Mouse (Mus musculus): Measurements from ENCODE around the gene Lrrc61. TPM values are rescaled to one million over a fixed set of nuclear protein-coding genes. Genes with fewer than 3 reads are reported as not detected.
"Not testable (repeated sequence)": the region's sequence is repeated elsewhere in the genome, so short reads cannot be mapped to it uniquely, and the experiment has no call there.

Gene Lrrc61
- 5.4 and 9.6 TPM in 2 replicates for polyA plus RNA-seq (2015; fragmentation: Nextera tagmentation; extraction: Ambion mirVana)

DNA sequence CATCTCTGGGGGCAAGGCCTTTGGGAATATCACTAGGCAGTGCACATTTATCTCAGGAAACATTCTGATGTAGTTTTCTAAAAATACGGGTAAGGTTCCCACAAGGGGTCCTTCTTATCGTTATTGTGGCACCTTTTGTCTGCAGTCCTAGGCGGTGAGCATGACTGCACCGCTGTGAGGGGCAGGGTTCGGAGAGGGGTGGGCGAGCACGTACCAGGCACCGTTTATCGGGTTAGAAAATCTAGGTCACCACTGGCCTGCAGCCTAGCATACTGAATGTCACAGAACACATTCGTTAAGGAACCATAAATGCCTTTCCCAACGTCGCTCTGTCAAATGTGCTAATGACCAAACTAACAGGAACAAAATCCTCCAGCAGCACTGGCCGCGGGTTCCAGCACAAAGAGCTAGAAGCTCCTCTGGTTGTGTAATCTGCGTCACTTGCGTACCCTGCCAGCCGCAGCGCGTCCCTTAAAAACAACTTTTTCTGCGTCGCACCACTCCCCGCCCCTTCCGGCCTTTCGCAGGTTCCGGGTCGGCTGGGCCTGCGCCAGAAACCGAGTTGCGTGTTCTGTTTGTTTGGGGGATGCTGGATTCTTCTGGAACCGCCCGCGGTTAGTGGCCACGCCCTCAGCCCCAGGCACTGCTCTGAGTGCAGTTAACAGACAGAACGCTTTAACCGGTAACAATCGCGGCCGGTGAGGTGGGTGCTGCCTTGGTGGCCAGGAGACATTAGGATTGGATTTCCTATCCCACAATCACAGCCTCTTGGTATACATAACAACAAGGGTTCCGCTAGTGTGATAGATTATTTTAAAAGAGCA, at the start of gene Lrrc61:
Lrrc61 (plus strand) TSS at position 517 of the 824 bp plus-strand sequence.
- Histone ChIP-seq H3K4me3 (replicated peaks) (peak within 1 kb of the TSS; percentile 56), H3K4me2 (peak within 1 kb of the TSS; percentile 79), H3K9ac (peak within 1 kb of the TSS; percentile 47; the same call in 1 of the 2 replicates), H3K9me3 (no peaks in the 10 kb centered on the region), H3K27me3 (replicated peaks) (no peaks in the 10 kb centered on the region), H3K4me1 (0 out of 2 replicates have a peak, but pooled peaks cover 4% of the 10 kb centered on the region), H3K36me3 (no peaks in the 10 kb centered on the region), H3K27ac (peak within 1 kb of the TSS; percentile 97)
- WGBS, result under 1% methylated on average over 39 of the region's 39 CpGs
- ATAC-seq (ENCODE audit: insufficient read depth, low FRiP score, low read depth), result peak; percentile 84

DNA sequence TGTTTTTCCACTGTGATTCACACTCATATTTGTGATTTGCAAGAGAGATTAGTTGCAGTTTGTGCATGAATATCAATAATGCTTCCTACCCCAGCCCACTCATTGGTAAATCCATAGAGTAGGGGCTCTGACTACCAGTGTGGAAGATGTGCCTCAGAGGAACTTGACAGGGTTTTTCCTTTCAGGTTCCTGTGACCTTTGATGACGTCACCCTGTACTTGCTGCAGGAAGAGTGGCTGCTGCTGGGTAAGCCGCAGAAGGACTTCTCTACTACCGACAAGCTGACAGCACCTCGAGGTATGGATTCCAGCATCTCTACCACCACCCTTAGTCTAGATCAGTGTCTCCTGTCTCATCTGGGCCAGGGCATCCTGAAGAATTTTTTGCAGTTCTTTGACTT, 46.5 kb upstream of the Lrrc61 start:
- peaks cover 7% of the 10 kb centered on the region for H3K36me3 ChIP-seq
- no peak overlapping the region for H3K4me3 ChIP-seq (replicated peaks)
- H3K4me1 ChIP-seq, result peaks cover 5% of the 10 kb centered on the region; the same call in 1 of the 2 replicates
- WGBS, result 65% methylated on average over 4 of the region's 4 CpGs
- H3K4me2 ChIP-seq, result no peak overlapping the region
- no peak for ATAC-seq (ENCODE audit: insufficient read depth, low FRiP score, low read depth)
- no peaks in the 10 kb centered on the region for H3K9me3 ChIP-seq
- H3K27ac ChIP-seq, result no peak overlapping the region
- no peaks in the 10 kb centered on the region for H3K27me3 ChIP-seq (replicated peaks)
- H3K9ac ChIP-seq, result no peak overlapping the region

DNA sequence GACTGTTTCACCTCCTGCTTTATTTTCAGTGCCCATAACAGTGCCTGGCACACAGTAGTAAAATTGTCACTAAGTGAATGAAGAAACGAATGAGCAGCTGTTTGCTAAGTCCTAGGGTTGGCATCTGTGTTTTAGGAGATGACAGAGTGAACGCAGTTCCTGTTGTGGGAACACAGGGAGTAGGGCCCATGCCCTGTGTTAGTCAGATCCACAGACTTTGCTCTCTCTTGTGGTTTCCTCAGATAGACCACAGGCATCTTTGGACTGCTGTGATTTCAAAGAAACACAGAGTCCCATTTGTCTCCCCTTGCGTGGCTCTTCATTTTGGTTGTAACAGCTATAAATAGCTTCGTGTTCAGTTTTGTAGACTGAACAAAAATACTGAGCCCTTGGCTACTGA, 44.2 kb upstream of the Lrrc61 start:
- ATAC-seq (ENCODE audit: insufficient read depth, low FRiP score, low read depth), result no peak
- H3K4me1 ChIP-seq, result no peaks in the 10 kb centered on the region
- no peak overlapping the region for H3K27ac ChIP-seq
- no peaks in the 10 kb centered on the region for H3K27me3 ChIP-seq (replicated peaks)
- no peak overlapping the region for H3K9ac ChIP-seq
- 75% methylated on average over 4 of the region's 4 CpGs for WGBS
- H3K9me3 ChIP-seq, result no peaks in the 10 kb centered on the region
- H3K36me3 ChIP-seq, result peaks cover 20% of the 10 kb centered on the region
- H3K4me3 ChIP-seq (replicated peaks), result no peak overlapping the region
- H3K4me2 ChIP-seq, result no peak overlapping the region

DNA sequence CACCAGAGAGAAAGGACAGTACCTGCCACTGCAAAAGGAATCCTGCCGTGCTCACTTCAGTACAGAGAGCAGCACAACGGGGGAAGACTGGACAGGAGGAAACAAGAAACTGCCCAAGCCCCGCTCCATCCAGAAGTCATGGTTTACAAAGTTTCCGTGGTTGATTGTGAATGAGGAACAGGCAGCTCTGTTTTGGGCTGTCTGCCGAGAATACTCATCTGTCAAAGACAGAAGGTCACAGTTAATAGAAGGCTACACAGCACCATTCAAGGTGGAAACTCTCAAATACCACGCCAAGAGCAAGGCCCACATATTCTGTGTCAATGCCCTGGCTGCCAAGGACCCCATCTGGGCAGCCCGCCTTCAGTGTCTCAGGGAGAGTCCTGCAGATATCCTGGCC, 42.7 kb upstream of the Lrrc61 start:
- no peak overlapping the region for H3K4me2 ChIP-seq
- no peak for ATAC-seq (ENCODE audit: insufficient read depth, low FRiP score, low read depth)
- H3K36me3 ChIP-seq, result peaks cover 33% of the 10 kb centered on the region
- H3K27ac ChIP-seq, result no peak overlapping the region
- H3K4me1 ChIP-seq, result no peaks in the 10 kb centered on the region
- no peaks in the 10 kb centered on the region for H3K9me3 ChIP-seq
- H3K27me3 ChIP-seq (replicated peaks), result no peaks in the 10 kb centered on the region
- H3K9ac ChIP-seq, result no peak overlapping the region
- no peak overlapping the region for H3K4me3 ChIP-seq (replicated peaks)
- WGBS, result 84% methylated on average over 7 of the region's 7 CpGs

DNA sequence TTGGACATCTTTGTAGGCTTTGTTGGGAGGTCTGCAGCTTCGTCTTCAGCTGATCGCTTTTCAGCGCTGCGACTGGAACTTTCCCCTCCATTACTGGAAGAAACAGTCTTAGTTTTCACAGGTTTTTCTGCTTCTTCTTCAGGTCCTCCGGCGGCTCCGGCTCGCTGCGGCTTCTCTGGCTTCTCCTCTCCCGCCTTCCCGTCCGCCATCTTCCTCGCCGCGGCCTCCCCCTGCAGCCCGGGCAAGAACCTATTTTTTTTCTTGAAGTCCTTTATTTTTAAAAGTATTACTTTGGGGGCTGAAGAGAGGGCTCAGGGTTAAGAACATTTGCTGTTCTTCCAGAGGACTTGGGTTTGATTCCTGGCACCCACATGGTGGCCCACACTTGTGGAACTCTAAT, 29.7 kb upstream of the Lrrc61 start:
- H3K4me3 ChIP-seq (replicated peaks); H3K9me3 ChIP-seq; H3K27ac ChIP-seq; H3K4me2 ChIP-seq; ATAC-seq (ENCODE audit: insufficient read depth, low FRiP score, low read depth); H3K27me3 ChIP-seq (replicated peaks); H3K36me3 ChIP-seq; H3K9ac ChIP-seq; H3K4me1 ChIP-seq: not testable (repeated sequence)
- 96% methylated on average over 16 of the region's 16 CpGs for WGBS

DNA sequence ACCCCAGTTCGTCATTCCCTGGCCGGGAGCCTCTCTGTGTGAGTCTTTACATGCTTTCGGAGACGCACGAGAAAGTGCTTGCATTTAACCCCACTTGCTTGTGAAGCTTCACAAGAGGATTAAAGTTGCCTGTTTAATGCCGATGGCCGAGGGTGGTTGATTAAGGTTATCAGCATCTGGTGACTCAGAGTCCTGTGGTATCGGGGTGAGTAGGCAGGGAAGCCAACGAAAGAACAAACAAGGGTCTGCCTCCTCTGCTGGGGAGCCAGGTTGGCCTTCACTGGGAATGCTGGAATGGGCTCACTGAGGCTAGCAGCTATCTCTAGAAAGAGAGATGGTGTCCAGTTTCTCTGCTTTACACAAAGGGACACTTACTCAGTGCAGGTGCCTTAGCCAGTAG, 26.7 kb upstream of the Lrrc61 start:
- H3K9ac ChIP-seq, result no peak overlapping the region
- ATAC-seq (ENCODE audit: insufficient read depth, low FRiP score, low read depth), result no peak
- 75% methylated on average over 9 of the region's 9 CpGs for WGBS

DNA sequence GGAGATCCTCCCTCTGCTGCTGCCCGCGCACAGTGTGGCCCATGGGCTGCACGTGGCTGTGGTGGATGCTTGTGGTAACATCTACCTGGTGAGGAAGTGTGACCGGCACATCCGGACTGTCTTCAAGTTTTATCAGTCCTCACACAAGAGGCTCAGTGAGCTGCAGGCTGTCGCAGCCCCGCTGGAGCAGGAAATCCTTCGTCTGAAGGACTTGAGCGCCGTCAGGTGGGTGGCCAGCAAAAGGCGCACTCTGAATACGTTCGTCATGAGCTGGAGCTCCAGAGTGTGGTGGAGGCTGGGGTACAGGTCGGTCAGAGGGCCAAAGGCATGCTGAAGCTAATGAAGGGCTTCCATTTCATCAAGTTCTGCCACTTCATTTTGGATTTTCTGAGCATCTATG, 25.3 kb upstream of the Lrrc61 start:
- Histone ChIP-seq H3K27me3 (replicated peaks) (no peaks in the 10 kb centered on the region), H3K27ac (no peak overlapping the region), H3K4me1 (no peaks in the 10 kb centered on the region), H3K36me3 (peaks cover 10% of the 10 kb centered on the region; the same call in 1 of the 2 replicates), H3K9ac (no peak overlapping the region), H3K4me3 (replicated peaks) (no peak overlapping the region), H3K9me3 (no peaks in the 10 kb centered on the region), H3K4me2 (no peak overlapping the region)
- 71% methylated on average over 14 of the region's 14 CpGs for WGBS
- no peak for ATAC-seq (ENCODE audit: insufficient read depth, low FRiP score, low read depth)

More for the DNA sequence above, 26.7 kb upstream of the Lrrc61 start:
- no peak overlapping the region for H3K4me3 ChIP-seq (replicated peaks)
- H3K9me3 ChIP-seq, result no peaks in the 10 kb centered on the region
- H3K4me2 ChIP-seq, result no peak overlapping the region
- no peaks in the 10 kb centered on the region for H3K27me3 ChIP-seq (replicated peaks)
- H3K4me1 ChIP-seq, result no peaks in the 10 kb centered on the region
- H3K36me3 ChIP-seq, result peaks cover 10% of the 10 kb centered on the region; the same call in 1 of the 2 replicates
- H3K27ac ChIP-seq, result no peak overlapping the region

DNA sequence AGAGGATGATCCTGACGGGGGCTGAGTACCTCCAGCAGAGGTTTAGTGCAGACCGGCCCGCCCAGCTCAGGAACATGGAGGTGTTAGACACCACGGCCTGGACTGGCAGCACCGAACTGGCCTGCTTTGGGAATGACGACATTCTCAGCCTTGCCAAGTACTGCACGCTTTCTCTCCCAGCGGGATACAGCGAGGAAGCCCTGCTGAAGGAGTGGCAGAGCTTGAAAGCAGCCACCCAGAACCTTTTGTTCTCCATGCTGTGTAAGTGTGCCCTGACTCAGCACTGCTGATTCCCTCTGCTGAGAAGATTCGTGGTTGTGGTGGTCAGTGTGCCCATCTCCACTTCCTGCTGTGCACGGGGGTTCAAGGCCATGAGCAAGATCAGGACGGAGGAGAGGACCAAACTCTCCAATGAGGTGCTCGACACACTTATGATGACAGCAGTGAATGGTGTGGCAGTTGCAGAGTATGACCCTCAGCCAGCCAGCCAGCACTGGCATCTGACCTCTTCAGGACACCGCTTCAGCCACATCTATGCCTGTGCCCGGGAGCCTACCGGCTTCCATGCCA, 24.6 kb upstream of the Lrrc61 start:
- Histone ChIP-seq H3K4me2 (no peak overlapping the region), H3K27ac (no peak overlapping the region), H3K4me1 (no peaks in the 10 kb centered on the region), H3K27me3 (replicated peaks) (no peaks in the 10 kb centered on the region), H3K9ac (no peak overlapping the region), H3K36me3 (peaks cover 10% of the 10 kb centered on the region; the same call in 1 of the 2 replicates), H3K4me3 (replicated peaks) (no peak overlapping the region), H3K9me3 (no peaks in the 10 kb centered on the region)
- ATAC-seq (ENCODE audit: insufficient read depth, low FRiP score, low read depth), result no peak
- 88% methylated on average over 16 of the region's 16 CpGs for WGBS

DNA sequence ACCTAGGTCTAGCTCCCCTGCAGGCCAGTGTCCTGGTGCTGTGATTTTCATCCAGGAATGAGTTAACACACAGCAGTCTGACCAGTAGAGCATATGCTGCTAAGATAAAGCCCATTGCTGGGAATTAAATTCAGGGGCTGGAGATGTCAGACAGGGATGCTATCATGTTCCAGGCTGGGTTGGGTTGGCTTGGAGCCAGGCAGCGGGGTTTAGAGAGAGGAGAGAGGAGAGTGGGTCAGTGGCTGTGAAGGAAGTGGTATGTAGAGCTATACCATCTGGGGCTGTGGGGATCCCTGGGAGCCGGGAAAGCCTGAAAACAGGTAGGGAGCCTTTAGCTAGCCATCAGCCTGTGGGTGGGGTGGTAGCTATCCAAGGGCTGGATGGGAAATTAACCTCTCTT, 23.7 kb upstream of the Lrrc61 start:
- Histone ChIP-seq H3K4me2 (no peak overlapping the region), H3K27ac (no peak overlapping the region), H3K27me3 (replicated peaks) (no peaks in the 10 kb centered on the region), H3K9ac (no peak overlapping the region), H3K4me1 (no peaks in the 10 kb centered on the region), H3K4me3 (replicated peaks) (no peak overlapping the region), H3K36me3 (peaks cover 10% of the 10 kb centered on the region; the same call in 1 of the 2 replicates), H3K9me3 (no peaks in the 10 kb centered on the region)
- 24% methylated on average over 2 of the region's 2 CpGs for WGBS
- ATAC-seq (ENCODE audit: insufficient read depth, low FRiP score, low read depth), result no peak

DNA sequence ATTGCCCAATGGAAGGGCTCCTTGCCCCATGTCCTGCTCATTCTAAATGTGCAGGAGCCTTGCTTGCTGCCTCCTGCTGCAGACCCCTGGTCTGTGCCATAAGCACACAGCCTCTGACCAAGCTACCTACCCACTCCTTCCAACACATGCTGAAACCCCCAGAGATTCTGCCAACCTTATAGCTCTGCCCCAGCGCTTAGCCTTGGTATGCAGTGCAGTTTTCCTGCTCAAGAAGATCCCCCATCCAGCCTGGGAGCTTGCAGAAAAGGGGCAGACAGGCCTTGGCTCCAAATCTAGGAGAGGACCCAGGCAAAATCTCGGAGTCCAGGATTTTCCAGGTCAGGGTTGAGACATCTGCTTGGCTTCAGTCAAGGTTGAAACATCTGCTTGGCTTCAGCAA, 21.1 kb upstream of the Lrrc61 start:
- Histone ChIP-seq H3K4me2 (no peak overlapping the region), H3K4me1 (peaks cover 15% of the 10 kb centered on the region), H3K27me3 (replicated peaks) (no peaks in the 10 kb centered on the region), H3K36me3 (peaks cover 8% of the 10 kb centered on the region; the same call in 1 of the 2 replicates), H3K9me3 (no peaks in the 10 kb centered on the region), H3K27ac (no peak overlapping the region), H3K9ac (no peak overlapping the region), H3K4me3 (replicated peaks) (no peak overlapping the region)
- 77% methylated on average over 2 of the region's 2 CpGs for WGBS
- ATAC-seq (ENCODE audit: insufficient read depth, low FRiP score, low read depth), result no peak

DNA sequence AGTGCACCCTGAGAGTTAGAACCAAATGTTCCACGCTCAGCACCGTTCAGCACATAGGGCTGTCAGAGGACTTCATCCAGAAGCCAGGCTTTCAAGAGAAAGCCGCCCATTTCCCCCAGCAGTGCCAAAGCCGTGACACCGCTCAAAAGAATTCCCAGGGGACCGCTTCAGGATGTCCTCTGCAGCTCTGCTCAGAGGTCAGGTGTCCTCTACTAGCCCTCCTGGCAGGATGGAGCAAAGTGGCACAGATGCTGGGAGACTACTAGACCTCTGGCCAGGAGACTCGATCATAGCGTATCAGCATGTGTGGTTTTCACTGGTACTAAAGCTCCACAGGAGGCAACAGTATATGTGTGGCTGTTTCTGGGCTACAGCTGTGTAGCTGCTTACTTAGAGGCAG, 19.7 kb upstream of the Lrrc61 start:
- Histone ChIP-seq H3K36me3 (0 out of 2 replicates have a peak, but pooled peaks cover 6% of the 10 kb centered on the region), H3K4me2 (no peak overlapping the region), H3K4me3 (replicated peaks) (no peak overlapping the region), H3K27ac (no peak overlapping the region), H3K9ac (no peak overlapping the region), H3K4me1 (peaks cover 15% of the 10 kb centered on the region), H3K9me3 (no peaks in the 10 kb centered on the region), H3K27me3 (replicated peaks) (no peaks in the 10 kb centered on the region)
- 83% methylated on average over 8 of the region's 8 CpGs for whole genome bisulfite sequencing
- ATAC-seq (ENCODE audit: insufficient read depth, low FRiP score, low read depth), result no peak

DNA sequence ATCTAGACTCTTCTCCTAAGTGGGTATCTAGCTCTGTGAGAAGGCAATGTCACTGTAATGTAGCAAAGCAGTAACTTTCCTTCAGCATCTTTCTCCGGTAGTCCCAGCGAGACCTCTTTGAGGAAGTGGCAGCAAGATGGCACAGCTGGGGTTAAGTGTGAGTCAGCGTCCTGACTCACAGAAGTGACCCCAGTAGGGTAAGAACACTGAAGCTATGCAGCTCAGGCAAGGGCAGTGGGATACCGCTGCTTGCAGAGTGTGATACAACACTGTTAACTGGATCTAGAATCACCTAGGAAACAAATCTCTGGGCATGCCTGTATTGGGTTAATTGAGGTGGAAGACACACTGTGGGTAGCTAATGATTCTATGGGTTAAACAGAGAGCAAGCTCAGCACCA, 18.5 kb upstream of the Lrrc61 start:
- no peak overlapping the region for H3K27ac ChIP-seq
- H3K4me2 ChIP-seq, result no peak overlapping the region
- H3K9ac ChIP-seq, result no peak overlapping the region
- 72% methylated on average over 4 of the region's 4 CpGs for WGBS
- no peak for ATAC-seq (ENCODE audit: insufficient read depth, low FRiP score, low read depth)
- H3K4me3 ChIP-seq (replicated peaks), result no peak overlapping the region
- H3K36me3 ChIP-seq, result 0 out of 2 replicates have a peak, but pooled peaks cover 6% of the 10 kb centered on the region
- no peaks in the 10 kb centered on the region for H3K27me3 ChIP-seq (replicated peaks)
- no peaks in the 10 kb centered on the region for H3K9me3 ChIP-seq
- H3K4me1 ChIP-seq, result peaks cover 15% of the 10 kb centered on the region

Measured in stomach, embryonic 15.5 days (tissue).